Mouse (Mus musculus) hindbrain, embryonic 12.5 days (tissue): ENCODE measurements around the gene Ctsf. TPM values are rescaled to one million over a fixed set of nuclear protein-coding genes. Genes with fewer than 3 reads are reported as not detected.
"Not testable (repeated sequence)": the region's sequence is repeated elsewhere in the genome, so short reads cannot be mapped to it uniquely, and the experiment has no call there.

Experiments
- ATAC-seq: fragments of 200-750 bp; cut with Nextera tagmentation; 2 replicates; pipeline ENCODE4 v1.8.0; 2017; ENCODE audit warnings: moderate TSS enrichment; ENCODE audit not compliant: low FRiP score
- H3K27ac ChIP-seq: fragments of 300-500 bp; sonication (generic); 2 replicates; pipeline ENCODE4 v1.5.1; 2016; ENCODE audit warnings: mild to moderate bottlenecking
- H3K27me3 ChIP-seq: fragments of 300-500 bp; sonication (generic); 2 replicates; pipeline ENCODE4 v1.6.1; 2016; ENCODE audit warnings: mild to moderate bottlenecking
- H3K36me3 ChIP-seq: fragments of 300-500 bp; sonication (generic); 2 replicates; pipeline ENCODE4 v1.6.1; 2016; ENCODE audit warnings: mild to moderate bottlenecking
- H3K4me1 ChIP-seq: fragments of 300-500 bp; sonication (generic); 2 replicates; pipeline ENCODE4 v1.6.1; 2016
- H3K4me2 ChIP-seq: fragments of 300-500 bp; sonication (generic); replicated peaks from 2 replicates; pipeline ENCODE4 v1.6.1; 2016; ENCODE audit warnings: mild to moderate bottlenecking
- H3K4me3 ChIP-seq: fragments of 300-500 bp; sonication (generic); 2 replicates; pipeline ENCODE4 v1.5.1; 2016; ENCODE audit warnings: mild to moderate bottlenecking
- H3K9ac ChIP-seq: fragments of 300-500 bp; sonication (generic); 2 replicates; pipeline ENCODE4 v1.6.1; 2016; ENCODE audit warnings: mild to moderate bottlenecking, moderate library complexity
- H3K9me3 ChIP-seq: fragments of 300-500 bp; sonication (generic); replicated peaks from 2 replicates; pipeline ENCODE4 v1.6.1; 2016; ENCODE audit warnings: mild to moderate bottlenecking
- WGBS: fragments of 180-500 bp; shearing (Covaris S2); methylation state at CpG from one replicate; pipeline ENCODE4 v1.1.7; 2016; 5-methylcytosine and 5-hydroxymethylcytosine counted together
- polyA plus RNA-seq: library from polyadenylated mRNA; unstranded; fragments of >200 nt; fragmentation: Nextera tagmentation; extraction: Ambion mirVana; gene quantifications from 2 replicates; pipeline ENCODE4 v1.2.1, GENCODE M21; 2016

Gene Ctsf
- polyA plus RNA-seq, 1 experiment from 2014 or later = 57.4 TPM

DNA sequence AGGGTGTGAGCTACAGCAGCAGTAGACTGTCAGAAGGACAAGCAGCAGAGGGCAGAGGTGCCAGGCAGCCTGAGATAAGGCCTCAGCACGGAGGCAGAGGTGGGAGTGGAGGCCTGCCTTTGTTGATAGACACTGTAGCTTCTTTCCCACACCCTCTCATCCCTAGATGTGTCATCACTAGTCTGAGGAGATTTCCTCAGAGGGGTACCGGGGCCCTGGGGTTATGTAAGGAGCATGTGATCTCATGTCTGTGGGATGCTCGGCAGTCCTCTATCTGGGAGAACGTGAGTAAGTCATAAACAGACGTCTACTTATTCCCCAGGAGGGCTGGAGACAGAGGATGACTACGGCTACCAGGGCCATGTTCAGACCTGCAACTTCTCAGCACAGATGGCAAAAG, 4.2 kb downstream of the Ctsf start:
- Histone ChIP-seq H3K4me3 (no peak overlapping the region), H3K4me1 (peaks cover 17% of the 10 kb centered on the region), H3K27me3 (no peaks in the 10 kb centered on the region), H3K9ac (no peak overlapping the region), H3K9me3 (no peaks in the 10 kb centered on the region), H3K4me2 (no peak overlapping the region), H3K27ac (no peak overlapping the region), H3K36me3 (peaks cover 16% of the 10 kb centered on the region)
- WGBS = 80% methylated on average over 6 of the region's 6 CpGs
- no peak for ATAC-seq

DNA sequence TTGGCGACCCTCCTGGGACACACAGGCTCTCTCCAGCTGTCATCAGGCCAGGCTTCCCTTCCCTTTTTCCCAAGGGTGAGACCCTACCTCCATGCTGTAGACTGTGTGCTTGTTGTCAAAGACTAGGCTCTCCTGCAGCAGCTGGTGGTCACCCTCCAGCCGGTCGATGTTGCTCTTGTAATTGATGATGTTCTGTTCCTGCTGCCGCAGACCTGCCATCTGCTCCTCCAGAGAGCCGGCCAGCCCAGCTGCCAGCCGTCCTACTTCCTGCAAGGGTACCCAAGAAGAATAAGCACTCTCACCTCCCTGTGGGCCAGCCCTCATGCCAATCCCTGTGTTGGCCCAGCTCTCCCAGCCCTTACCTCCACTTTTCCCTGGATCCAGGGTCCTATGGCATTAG, 8.1 kb downstream of the Ctsf start:
- 60% methylated on average over 6 of the region's 6 CpGs for WGBS
- H3K4me2 ChIP-seq = no peak overlapping the region
- H3K36me3 ChIP-seq = peaks cover 16% of the 10 kb centered on the region
- peaks cover 6% of the 10 kb centered on the region; the same call in 1 of the 2 replicates for H3K4me1 ChIP-seq
- no peak overlapping the region for H3K4me3 ChIP-seq
- peaks cover 5% of the 10 kb centered on the region; the same call in 1 of the 2 replicates for H3K27me3 ChIP-seq
- H3K9me3 ChIP-seq = no peaks in the 10 kb centered on the region
- H3K27ac ChIP-seq = 0 out of 2 replicates have a peak overlapping the region, but pooled peaks have one; percentile 17
- no peak overlapping the region for H3K9ac ChIP-seq
- ATAC-seq = 0 out of 2 replicates have a peak, but pooled peaks have one; percentile 29

DNA sequence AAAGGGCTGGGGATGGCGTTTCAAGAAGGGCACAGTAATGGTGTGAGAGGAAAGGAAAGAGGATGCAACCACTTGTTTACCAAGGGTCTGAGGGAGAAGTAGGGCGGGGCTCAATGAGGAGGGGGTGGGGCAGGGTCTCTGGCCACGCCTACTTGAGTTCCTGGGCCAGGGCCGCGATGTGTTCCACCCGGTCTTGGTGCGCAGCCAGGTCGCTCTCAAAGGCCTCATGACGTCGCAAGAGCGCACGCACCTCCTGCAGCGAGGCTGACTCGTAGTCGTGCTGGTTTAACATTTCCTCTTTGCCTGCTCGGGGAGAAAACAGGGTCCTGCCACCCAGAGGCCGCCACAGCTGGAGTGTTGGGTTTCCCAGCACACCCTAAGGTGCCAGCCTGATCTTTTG, 10.2 kb downstream of the Ctsf start:
- peaks cover 10% of the 10 kb centered on the region for H3K36me3 ChIP-seq
- H3K4me1 ChIP-seq = peaks cover 6% of the 10 kb centered on the region; the same call in 1 of the 2 replicates
- 0 out of 2 replicates have a peak overlapping the region, but pooled peaks have one; percentile 4 for H3K4me3 ChIP-seq
- no peak for ATAC-seq
- no peaks in the 10 kb centered on the region for H3K9me3 ChIP-seq
- no peak overlapping the region for H3K9ac ChIP-seq
- H3K27ac ChIP-seq = no peak overlapping the region
- H3K27me3 ChIP-seq = peaks cover 5% of the 10 kb centered on the region; the same call in 1 of the 2 replicates
- 8% methylated on average over 17 of the region's 17 CpGs for WGBS
- H3K4me2 ChIP-seq = peak overlapping the region; percentile 13; the same call in 1 of the 2 replicates

DNA sequence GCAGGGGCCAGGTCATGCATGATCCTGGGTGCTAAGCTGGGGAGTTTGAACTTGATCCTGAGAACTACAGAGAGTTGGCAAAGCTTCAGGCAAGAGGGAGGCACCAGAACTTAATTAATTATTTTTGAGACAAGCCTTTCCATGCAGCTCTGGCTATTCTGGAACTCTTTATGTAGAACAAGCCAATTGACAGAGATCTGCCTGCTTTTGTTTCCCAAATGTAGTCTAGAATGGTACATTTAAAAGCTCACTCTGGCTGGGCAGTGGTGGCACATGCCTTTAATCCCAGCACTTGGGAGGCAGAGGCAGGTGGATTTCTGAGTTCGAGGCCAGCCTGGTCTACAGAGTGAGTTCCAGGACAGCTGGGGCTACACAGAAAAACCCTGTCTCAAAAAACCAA, 19.7 kb downstream of the Ctsf start:
- H3K4me3 ChIP-seq = not testable (repeated sequence)
- H3K4me1 ChIP-seq = peaks cover 14% of the 10 kb centered on the region
- 81% methylated on average over 1 of the region's 1 CpGs for WGBS

DNA sequence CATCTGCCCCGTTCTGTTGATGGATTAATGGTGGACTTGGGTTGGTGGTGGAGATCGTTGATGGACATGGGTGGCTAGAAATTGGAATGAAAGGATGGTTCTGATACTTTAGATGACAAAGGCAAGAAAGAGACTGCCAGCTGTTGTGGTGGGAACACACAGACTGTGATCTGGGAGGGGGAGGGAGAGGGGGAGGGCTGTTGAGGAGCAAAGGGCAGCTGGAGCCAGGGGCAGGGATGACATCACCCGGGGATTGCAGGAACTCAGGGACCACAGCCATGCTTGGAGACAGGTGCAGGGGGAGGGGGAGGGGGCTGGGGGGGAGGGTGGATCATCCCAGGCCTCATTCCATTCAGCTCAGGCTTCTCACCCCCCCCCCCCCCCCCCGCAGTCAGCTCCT, 21.3 kb downstream of the Ctsf start:
- 75% methylated on average over 3 of the region's 4 CpGs for WGBS
- Histone ChIP-seq H3K4me3 (no peak overlapping the region), H3K36me3 (no peaks in the 10 kb centered on the region), H3K9me3 (no peaks in the 10 kb centered on the region), H3K4me2 (no peak overlapping the region), H3K27me3 (peaks cover 5% of the 10 kb centered on the region; the same call in 1 of the 2 replicates), H3K27ac (no peak overlapping the region), H3K4me1 (peaks cover 21% of the 10 kb centered on the region), H3K9ac (no peak overlapping the region)
- no peak for ATAC-seq

More for the DNA sequence above, 19.7 kb downstream of the Ctsf start:
- not testable (repeated sequence) for H3K9me3 ChIP-seq, H3K9ac ChIP-seq, H3K4me2 ChIP-seq, H3K36me3 ChIP-seq, H3K27ac ChIP-seq, H3K27me3 ChIP-seq, ATAC-seq

DNA sequence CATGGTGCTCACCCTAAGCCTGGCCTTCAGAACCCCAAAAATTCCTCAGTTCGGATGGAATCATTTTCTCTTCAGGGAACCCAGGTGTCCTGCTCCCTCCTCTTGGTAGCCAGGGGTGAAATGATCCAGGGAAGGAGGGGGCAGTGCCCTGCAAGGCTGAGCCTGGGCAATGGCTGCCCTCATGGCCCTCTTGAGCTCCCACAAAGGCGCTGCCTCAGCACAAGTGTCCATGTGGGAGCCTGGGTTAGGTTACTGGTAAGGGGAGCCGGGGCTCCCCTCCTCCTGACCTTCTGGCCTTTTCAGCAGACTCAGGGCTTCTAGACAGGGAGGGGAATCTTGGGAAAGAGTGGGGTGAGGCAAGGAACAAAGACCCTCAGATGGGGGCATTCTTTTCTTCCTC, 21.8 kb downstream of the Ctsf start:
- H3K27ac ChIP-seq = no peak overlapping the region
- peaks cover 21% of the 10 kb centered on the region for H3K4me1 ChIP-seq
- no peaks in the 10 kb centered on the region for H3K9me3 ChIP-seq
- H3K4me2 ChIP-seq = no peak overlapping the region
- WGBS = 52% methylated on average over 3 of the region's 3 CpGs
- H3K36me3 ChIP-seq = no peaks in the 10 kb centered on the region
- no peak for ATAC-seq
- no peak overlapping the region for H3K4me3 ChIP-seq
- 0 out of 2 replicates have a peak, but pooled peaks cover 5% of the 10 kb centered on the region for H3K27me3 ChIP-seq
- H3K9ac ChIP-seq = no peak overlapping the region

DNA sequence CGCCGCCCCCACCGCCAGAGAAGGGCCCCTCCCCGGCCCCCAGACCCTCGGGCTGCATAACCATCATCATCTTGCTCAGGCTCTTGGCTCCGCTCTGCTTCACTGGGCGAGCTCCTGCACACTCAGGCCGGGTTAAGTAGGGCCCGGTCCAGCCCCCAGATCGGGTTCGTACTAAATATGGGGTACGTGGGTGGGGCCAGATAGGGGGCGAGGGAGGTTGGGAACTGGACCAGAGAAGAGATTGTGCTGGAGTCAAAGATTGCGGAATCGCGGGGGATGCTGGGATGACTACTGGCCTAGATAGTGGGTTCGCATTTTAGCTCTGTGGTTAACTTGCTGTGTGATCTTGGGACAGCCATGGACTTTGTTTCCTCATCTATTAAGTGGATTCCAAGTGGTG, 22.9 kb downstream of the Ctsf start, which contains the start of gene Actn3:
Gene Actn3 (minus strand): TSS at position 125 of the 400 bp plus-strand sequence.
- Histone ChIP-seq H3K27me3 (0 out of 2 replicates have a peak, but pooled peaks cover 5% of the 10 kb centered on the region), H3K27ac (peak within 1 kb of the TSS; percentile 71), H3K4me2 (peak within 1 kb of the TSS; percentile 92), H3K9me3 (no peaks in the 10 kb centered on the region), H3K4me1 (peaks cover 21% of the 10 kb centered on the region), H3K9ac (peak within 1 kb of the TSS; percentile 82), H3K36me3 (no peaks in the 10 kb centered on the region), H3K4me3 (peak within 1 kb of the TSS; percentile 96)
- peak; percentile 9; the same call in 1 of the 2 replicates for ATAC-seq
- 4% methylated on average over 17 of the region's 17 CpGs for WGBS

DNA sequence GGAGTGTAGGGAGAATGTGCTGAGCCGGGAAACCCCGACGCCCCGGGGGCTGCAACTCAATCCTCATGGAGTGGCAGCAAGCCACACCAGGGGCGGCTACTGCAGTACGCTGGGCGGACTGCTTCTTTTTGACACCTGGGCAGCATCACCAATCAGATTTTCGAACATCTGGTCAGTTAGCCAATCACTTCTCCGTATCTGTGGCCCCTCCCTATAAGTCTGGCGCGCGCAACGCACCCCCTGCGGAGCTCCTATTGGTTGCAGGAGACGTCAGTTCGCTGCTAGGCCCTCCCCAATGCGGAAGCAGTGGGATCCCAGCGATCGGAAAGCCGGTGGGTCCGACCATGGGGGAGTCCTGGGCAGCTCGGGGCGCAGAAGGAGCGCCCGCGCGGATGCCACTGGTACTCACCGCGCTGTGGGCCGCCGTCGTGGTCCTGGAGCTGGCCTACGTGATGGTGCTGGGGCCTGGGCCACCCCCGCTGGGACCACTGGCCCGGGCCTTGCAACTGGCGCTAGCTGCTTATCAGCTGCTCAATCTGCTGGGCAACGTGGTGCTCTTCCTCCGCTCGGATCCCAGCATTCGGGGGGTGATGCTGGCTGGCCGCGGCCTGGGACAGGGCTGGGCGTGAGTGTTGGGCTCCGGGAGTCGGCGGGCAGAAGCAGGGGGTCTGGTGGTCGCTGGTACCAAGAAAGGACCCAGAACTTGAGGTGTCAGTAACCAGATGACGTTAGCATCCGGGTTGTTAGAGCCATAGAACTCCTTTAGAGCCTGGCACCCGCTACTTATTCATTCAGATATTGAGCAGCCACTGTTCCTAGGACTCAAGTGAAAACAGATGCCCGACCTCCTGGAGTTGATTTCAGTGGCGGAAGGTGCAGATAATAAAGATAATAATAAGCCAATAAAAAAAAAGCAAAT, 23.7 kb downstream of the Ctsf start, which contains the start of gene Zdhhc24:
Gene Zdhhc24 (plus strand): TSS at position 264 of the 919 bp plus-strand sequence.
- H3K4me3 ChIP-seq = peak within 1 kb of the TSS; percentile 96
- peak within 1 kb of the TSS; percentile 92 for H3K4me2 ChIP-seq
- H3K27ac ChIP-seq = peak within 1 kb of the TSS; percentile 71
- peak within 1 kb of the TSS; percentile 82 for H3K9ac ChIP-seq
- peaks cover 6% of the 10 kb centered on the region for H3K36me3 ChIP-seq
- peak; percentile 98 for ATAC-seq
- no peaks in the 10 kb centered on the region for H3K9me3 ChIP-seq
- 1% methylated on average over 51 of the region's 52 CpGs for WGBS
- 0 out of 2 replicates have a peak, but pooled peaks cover 5% of the 10 kb centered on the region for H3K27me3 ChIP-seq
- H3K4me1 ChIP-seq = peaks cover 21% of the 10 kb centered on the region

DNA sequence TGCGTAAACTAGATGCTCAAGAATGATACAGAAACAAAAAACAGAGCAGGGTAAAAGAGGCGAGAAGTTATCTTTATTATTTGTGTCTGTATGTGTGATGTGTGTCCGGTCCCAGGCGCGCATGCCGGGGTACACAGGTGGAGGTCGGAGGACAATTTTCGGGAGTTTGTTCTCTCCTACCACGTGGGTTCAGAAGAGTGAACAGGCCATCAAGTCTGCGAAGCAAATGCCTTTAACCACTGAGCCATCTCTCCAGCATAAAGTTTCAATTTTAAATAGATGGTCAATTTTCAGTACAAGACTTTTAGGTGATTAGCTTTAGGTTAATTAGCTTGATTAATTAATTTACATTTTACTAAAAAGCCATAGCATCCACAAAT, 24.4 kb downstream of the Ctsf start:
- Histone ChIP-seq H3K27ac (no peak overlapping the region), H3K4me3 (peak overlapping the region; percentile 96), H3K9ac (peak overlapping the region; percentile 82), H3K4me2 (peak overlapping the region; percentile 92), H3K9me3 (no peaks in the 10 kb centered on the region), H3K4me1 (peaks cover 21% of the 10 kb centered on the region), H3K27me3 (0 out of 2 replicates have a peak, but pooled peaks cover 5% of the 10 kb centered on the region), H3K36me3 (peaks cover 8% of the 10 kb centered on the region)
- 70% methylated on average over 10 of the region's 10 CpGs for WGBS
- ATAC-seq = no peak

DNA sequence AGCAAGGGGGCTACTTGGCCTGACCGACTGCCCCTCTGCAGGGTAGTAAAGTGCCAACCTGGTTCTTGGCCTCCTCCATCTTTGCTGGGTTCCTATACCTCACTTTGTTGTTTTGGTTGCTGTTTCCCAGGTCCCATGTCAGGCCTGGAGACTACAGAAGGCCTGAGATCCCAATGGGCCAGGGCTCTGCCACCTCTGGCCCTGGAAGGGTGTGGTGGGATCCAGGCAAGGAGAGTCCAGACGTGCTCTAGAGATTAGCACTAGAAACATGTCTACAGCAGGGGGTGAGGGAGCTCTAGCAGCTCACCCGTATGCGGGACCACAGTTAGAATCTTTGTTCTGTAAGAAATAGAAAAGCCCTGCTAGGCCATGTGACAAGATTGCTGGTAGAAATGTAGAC, 29.0 kb downstream of the Ctsf start:
- WGBS = 86% methylated on average over 4 of the region's 4 CpGs
- Histone ChIP-seq H3K9ac (no peak overlapping the region), H3K9me3 (no peaks in the 10 kb centered on the region), H3K4me1 (peaks cover 13% of the 10 kb centered on the region), H3K27me3 (no peaks in the 10 kb centered on the region), H3K27ac (no peak overlapping the region), H3K36me3 (peaks cover 9% of the 10 kb centered on the region), H3K4me3 (no peak overlapping the region), H3K4me2 (no peak overlapping the region)
- ATAC-seq = no peak

DNA sequence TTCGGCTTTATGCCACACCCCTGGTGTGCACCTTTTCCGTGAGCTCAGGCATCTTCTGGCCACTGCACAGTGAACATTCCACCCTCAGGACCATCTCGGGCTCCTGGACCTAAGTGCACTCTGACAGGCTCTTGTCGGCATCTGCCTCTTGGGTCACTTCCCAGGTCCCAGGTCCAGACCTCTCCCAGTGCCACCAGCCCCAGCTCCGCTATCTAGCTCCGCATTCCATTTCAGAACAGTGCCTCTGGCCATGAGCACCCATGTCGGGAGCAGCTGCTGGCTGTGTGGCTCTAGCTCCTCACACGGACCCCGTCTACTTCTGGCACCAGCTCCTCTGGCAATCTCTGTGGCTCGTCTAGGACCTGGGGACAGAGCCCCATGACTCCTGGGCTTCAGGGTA, 34.9 kb downstream of the Ctsf start:
- peaks cover 51% of the 10 kb centered on the region for H3K36me3 ChIP-seq
- H3K4me3 ChIP-seq = no peak overlapping the region
- no peaks in the 10 kb centered on the region for H3K9me3 ChIP-seq
- WGBS = 83% methylated on average over 10 of the region's 10 CpGs
- H3K9ac ChIP-seq = no peak overlapping the region
- H3K4me2 ChIP-seq = no peak overlapping the region
- no peaks in the 10 kb centered on the region for H3K27me3 ChIP-seq
- H3K27ac ChIP-seq = no peak overlapping the region
- ATAC-seq = no peak
- no peaks in the 10 kb centered on the region for H3K4me1 ChIP-seq

DNA sequence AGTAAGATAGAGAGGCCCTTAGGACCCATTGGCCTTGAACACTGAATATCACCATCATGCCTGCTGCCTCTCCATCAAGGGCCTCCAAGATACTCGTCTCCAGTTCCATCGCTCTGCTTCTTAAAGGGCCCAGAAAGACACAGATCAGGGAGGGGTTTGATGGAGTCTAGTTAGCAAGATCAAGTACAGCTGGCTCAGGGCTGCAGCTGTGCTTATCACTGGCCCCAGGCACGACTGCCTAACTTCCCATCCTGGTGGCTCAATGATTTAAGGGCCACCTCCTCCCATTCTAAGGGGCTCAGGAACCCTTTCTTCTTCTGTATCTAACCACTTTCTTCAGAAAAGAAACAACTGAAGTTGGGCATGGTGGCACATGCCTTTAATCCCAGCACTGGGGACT, 36.9 kb downstream of the Ctsf start:
- Histone ChIP-seq H3K4me1 (no peaks in the 10 kb centered on the region), H3K9me3 (no peaks in the 10 kb centered on the region), H3K27ac (no peak overlapping the region), H3K9ac (no peak overlapping the region), H3K4me2 (no peak overlapping the region), H3K4me3 (no peak overlapping the region), H3K27me3 (no peaks in the 10 kb centered on the region), H3K36me3 (peaks cover 58% of the 10 kb centered on the region)
- ATAC-seq = no peak
- 79% methylated on average over 3 of the region's 3 CpGs for WGBS
